Mouse (Mus musculus) spleen, postnatal 14 days (tissue): ENCODE measurements at regions not wholly inside any gene's neighbourhood (a gene's known extent, or its start where the extent isn't known, plus 50 kb on each side); places are given as distances from the start of the nearest gene placed in this dataset.

Experiments used
- DNase-seq, 2 experiments: peaks; one replicate each; pipeline ENCODE4 v3.0.0; 2021 to 2022; ENCODE audit warnings: low spot score in 2 of 2

- DNase-seq = no peak
These were observed 96.8 kb upstream of the Cadm1 start for GRCm38 (mm10) chr9:47433185-47433584.

DNA sequence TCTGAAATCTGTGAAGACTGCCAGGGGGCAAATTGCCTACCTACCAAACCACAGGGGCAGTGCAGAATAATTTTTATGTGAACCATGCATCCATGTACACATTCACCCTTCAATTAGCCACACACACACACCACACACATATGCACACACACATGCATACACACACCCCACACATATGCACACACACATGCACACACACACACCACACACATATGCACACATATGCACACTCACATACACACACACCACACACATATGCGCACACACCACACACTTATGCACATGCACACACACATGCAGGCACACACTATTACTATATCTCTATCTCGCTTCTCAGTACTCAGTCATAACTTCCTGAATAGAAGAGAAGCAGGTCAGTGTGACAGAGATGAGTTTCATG lies 95.9 kb upstream of the Cadm1 start:
- DNase-seq = no peak

GRCm38 (mm10) chr9:47438976-47439375 lies 91.0 kb upstream of the Cadm1 start:
- DNase-seq = no peak

DNA sequence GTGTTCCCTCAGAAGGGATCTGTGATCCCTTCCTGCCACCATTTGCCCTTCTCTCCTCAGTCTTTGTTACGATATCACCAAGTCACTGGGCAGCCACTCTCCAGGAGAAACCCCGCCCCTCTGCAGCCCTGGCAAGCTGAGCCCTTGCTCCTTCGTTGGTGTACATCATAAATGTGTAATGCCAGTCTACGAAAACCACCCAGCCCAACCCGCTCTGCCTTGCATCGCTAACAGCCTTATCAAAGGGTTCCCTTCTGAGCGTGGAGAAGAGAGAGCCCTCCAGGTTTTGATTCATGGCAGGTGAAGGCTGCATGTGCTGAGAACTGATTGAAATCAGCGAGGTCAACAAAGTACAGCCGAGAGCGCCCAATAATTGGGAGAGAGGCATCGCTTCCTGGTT lies 90.5 kb upstream of the Cadm1 start:
- no peak for DNase-seq

DNA sequence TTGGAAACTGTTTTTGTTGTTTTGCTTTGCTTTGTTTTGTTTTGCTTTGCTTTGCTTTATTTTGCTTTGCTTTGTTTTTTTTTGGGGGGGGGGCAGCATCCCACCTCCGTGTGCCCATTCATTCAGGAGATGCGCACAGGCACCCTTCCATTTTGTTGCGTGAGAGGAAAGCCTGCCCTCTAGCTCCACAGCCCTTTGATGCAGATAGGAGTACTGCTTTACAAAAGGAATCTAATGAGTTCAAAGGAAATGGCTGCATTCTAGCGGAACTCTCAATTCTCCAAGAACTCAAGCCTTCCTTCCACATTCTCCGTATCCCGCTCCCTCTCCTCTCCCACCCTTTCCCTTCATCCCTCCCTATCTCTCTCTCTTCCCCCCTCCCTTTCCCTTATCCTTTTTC lies 89.8 kb upstream of the Cadm1 start:
- no peak for DNase-seq

DNA sequence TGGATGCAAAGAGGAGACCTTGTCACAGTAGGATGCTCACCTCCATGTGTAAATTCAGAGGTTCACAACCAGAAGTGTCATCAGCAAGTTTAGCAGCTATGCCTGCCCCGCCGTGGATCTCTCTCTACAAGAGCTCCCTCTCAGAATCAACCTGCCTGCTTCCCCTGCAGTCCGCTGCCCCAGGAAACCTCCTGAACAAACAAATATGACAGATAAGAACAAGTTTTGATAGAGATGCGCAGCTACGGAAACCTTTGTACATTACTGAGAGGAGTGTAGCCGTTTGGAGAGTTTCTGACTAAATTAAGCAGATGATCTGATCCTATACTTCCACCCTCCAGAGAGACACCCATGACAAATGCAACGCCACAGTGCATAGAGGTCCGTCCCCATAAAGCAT lies 88.8 kb upstream of the Cadm1 start:
- no peak for DNase-seq

- no peak for DNase-seq
These were observed 85.8 kb upstream of the Cadm1 start for GRCm38 (mm10) chr9:47444168-47444567.

- no peak for DNase-seq
These were observed 85.2 kb upstream of the Cadm1 start for GRCm38 (mm10) chr9:47444752-47445151.

DNA sequence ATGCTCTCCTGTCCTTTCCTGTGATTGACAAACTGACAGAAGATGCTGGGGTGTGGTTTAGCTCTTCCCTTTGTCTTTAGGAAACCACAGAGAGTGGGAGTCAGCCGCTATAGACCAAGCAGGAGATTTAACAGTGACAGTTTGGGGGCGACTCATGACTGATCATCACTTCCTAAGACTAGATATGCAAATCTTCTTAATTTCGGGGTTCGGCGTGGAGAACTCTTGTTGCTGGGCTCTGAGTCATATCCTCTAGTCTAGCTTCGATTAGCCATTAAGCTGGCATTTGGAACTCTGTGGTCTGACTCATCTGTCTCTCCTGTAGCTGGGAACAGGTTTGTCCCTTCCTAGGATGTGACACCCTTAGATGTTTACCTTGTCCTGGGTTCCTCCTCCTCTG lies 84.6 kb upstream of the Cadm1 start:
- no peak for DNase-seq

GRCm38 (mm10) chr9:47452752-47453151 lies 77.2 kb upstream of the Cadm1 start:
- DNase-seq = no peak

DNA sequence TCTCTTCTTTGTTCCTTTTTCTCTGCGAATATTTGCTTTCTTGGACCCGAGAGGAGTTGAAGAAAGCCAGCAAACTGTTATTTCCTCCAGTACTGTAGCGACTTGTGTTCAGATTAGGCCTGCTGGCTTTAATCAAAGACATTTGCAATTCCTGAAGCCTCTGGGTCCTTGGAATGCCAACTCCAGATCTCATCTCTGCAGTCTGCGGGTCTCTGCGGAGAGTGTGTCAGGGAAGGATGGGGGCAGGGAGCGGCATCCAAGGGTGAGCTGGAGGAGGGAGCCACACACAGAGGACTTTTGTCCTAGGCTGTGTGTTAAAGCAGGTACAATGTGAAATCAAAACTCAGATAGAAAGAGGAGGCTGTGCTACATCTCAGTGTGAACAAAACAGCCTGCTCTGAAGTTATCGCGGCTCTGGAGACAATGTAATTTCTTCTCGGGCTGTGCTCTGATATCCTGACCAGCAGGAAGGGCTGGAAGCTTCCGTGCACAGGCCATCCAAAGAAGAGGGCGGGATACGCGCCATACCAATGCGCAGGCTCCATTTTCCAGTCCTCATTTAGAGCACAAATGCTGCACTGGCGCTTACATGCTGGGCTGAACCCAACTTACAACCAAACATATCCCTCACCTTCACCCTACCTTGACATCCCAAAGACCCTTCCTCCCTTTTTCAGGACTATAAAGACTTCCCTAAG lies 71.1 kb upstream of the Cadm1 start:
- no peak for DNase-seq

- DNase-seq = no peak
These were observed 70.4 kb upstream of the Cadm1 start for GRCm38 (mm10) chr9:47459461-47460049.

DNA sequence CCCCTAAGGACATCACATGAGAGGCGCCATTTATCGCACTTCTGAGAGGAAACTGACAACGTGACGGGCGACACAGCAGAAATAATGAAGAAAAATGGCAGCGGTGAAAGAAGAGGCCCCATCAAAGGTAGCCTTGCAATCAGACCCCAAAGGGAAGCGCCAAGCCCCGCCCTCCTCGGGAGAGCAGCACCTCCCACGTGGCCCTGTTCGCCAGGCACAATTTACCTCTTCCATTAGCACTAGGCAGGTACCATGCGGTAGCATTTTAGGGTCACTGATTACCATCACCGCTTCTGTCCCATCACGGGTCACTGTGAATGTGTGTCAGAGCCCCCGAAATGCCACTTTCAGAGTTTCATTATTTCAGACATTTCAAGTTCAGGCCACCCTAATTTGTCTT lies 69.7 kb upstream of the Cadm1 start:
- no peak for DNase-seq

DNA sequence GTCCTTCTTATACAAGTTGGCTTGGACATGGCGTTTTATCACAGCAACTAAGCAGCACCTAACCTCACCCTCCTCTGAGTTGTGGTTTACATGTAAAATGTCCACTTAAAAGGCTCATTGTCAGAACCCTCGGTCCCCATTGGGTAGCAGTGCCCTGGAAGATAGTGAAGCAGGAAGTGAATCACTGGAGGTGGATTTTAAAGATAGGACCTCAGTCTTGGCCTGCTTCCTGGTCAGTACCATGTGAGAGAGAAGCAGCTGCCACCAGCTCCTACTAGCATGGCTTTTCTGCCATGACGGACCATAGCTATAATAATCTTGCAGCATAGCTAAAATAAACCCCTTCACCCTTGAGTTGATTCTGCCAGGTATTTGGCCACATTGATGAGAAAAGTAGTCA lies 68.1 kb upstream of the Cadm1 start:
- DNase-seq = no peak

DNA sequence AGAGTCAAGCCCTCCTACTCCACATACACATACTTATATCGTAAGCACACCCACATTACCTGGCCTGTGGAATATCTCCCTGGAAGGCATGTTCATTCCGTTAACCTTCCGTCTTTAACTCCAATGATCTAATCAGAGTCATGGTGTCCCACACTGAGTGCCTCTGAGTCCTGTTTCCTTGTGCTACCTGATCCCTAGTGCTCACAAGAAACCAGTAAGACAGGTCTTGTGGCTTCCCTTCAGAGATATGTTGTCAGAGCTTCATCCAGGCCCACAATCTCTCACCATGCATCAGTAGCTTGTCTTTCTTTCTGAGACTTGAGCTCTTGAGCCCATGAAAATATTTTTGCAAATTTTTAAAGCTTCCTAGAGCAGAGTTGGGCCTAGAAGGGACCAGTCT lies 63.2 kb upstream of the Cadm1 start:
- DNase-seq = no peak

DNA sequence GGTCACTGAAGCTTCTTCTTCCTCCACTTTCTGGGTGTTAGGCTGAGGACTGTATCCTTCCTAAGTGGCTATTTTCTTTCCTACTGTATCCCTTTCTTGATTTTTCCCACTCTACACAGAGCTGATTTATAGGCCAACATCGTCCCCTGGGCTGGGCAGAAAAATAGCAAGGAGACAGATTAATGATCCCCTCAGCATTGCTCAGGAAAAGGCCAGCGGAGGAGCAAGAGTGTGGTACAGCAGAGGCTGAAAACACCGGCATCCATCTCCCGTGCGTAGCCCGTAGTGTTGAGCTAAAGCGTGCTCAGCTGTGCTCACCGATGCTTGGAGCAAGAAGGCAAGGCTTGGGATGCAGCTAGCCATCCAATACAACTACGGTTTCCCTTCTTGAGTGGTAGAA lies 62.2 kb upstream of the Cadm1 start:
- DNase-seq = no peak

- no peak for DNase-seq
These were observed 60.4 kb upstream of the Cadm1 start for GRCm38 (mm10) chr9:47469576-47469975.

GRCm38 (mm10) chr9:47470741-47471140 lies 59.2 kb upstream of the Cadm1 start:
- no peak for DNase-seq

- DNase-seq = no peak
These were observed 58.1 kb upstream of the Cadm1 start for GRCm38 (mm10) chr9:47471767-47472420.

DNA sequence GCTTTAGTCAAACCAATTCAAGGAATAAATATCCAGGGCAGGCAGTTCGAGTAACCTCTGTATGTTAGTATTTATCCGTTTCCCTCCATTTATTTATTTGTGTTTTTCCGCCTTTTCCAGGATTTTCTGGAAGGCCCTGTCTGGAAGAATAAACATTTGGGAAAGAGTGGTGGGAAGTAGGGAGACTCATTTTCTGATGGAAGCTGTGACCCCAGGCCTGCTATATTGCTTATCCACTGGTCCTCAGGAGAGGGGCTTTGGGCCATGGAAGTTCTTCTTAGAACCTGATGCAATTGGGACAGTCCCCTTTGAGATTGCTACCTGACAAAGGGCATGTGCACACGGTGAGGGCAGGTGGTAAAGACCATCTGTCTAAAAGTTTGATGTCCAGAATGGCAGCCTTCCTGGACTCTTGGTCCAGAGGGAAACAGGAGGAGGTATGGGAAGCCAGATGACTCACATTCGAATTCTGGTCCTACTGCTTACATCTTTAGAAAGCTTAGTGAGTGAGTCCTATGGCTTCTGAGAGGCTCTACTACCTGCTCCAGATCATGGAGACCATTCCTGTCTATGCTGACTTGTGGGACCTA lies 56.1 kb upstream of the Cadm1 start:
- no peak for DNase-seq

- DNase-seq = no peak
These were observed 55.2 kb upstream of the Cadm1 start for GRCm38 (mm10) chr9:47474776-47475175.

- DNase-seq = no peak
These were observed 52.1 kb upstream of the Cadm1 start for GRCm38 (mm10) chr9:47477889-47478288.
